Mouse (Mus musculus): ENCODE measurements around the gene Taok3.

DNA sequence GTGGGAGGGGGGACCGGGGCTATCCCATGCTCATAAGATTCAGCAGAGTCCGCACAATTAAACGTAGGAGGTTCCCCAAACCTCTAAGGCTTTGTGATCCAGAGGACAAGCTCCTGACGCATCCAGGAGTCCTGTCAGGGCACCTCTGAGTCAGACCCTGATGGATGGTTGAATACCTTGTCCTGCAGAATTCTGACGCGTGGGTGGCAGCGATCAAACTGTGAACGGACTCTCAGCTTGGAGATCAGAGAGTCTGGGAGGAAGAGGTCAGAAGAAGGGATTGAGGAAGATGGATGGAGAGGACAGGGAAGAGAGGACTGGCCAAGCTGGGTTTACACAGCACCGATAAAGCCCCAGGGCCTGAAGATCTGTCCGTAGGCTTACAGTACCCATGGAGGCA, 194.0 kb downstream of the Taok3 start:
- TF ChIP-seq POLR2A (IDR thresholded peaks at IDR 0.05; ENCODE audit: low read depth, low read length) (no peak), CTCF (IDR thresholded peaks at IDR 0.05; ENCODE audit: borderline replicate concordance, insufficient read depth, low read length) (no peak)
